Mouse (Mus musculus): ENCODE data around the gene Lzic.
A peak's percentile ranks its signal among the peaks of the same experiment; 100 is the strongest.

Gene Lzic

DNA sequence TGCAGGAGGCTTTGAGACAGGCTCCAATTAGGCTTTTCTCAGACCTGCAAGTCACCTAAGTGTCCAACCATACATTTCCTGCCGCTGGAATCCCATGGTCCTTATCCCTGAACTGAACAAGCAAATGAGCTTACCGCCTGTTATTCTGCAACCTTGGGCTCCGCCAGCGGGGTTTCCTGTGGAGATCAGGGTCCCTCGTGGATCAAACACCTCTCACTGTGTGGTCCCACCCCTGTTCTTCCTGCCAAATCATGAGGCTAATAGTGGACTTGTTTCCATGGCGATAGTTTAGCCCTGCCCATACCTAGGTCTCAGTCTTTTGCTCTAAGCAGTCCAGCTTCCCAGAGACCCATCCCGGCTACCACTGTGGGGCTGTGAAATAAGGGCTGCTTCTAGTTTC is 41.3 kb downstream of the Lzic start:
- no peak for DNase-seq (ENCODE audit: low spot score in 2 of 2)

- no peak for DNase-seq (ENCODE audit: low spot score in 2 of 2)
Measured at GRCm38 (mm10) chr4:149527621-149528354, 42.8 kb downstream of the Lzic start.

DNA sequence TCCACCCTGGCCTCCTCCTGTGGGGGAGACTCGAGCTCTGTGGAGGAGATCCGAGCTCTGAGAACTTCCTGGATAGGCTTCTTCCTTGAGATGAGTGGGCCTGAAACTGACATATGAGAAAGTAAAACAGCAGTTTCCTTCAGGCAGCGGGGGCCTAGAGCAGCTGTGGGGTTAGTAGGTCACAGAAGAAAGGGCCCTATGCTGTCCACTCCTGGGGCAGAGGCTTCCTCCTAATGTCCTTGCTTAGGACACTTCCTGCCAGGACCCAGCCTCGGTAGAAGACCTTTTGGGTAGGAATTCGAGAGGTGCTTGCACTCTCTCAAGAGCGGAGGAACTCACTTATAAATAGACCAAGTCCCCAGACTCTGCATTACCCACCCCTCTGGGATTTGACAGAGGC is 44.7 kb downstream of the Lzic start:
- DNase-seq (ENCODE audit: low spot score in 2 of 2), result no peak

DNA sequence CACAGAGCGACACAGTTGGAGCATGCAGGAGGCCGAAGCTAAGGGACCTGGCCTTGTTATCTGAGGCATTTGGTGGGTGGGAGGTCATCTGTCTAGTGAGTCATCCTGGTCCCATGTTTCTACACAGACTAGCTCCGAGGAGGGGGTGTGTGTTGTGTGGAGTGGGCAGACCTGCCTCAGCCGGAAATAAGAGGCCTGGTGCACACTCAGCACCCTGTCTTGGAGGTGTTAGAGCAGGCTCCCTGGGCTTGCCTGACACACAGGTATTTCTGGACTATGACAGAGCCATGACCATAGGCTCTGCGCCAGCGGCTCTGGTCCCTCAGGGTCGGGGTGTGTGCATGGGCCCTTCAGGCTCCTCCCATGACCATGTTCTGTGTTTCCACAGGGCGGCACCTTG is 54.4 kb downstream of the Lzic start:
- DNase-seq (ENCODE audit: low spot score in 2 of 2), result no peak

DNA sequence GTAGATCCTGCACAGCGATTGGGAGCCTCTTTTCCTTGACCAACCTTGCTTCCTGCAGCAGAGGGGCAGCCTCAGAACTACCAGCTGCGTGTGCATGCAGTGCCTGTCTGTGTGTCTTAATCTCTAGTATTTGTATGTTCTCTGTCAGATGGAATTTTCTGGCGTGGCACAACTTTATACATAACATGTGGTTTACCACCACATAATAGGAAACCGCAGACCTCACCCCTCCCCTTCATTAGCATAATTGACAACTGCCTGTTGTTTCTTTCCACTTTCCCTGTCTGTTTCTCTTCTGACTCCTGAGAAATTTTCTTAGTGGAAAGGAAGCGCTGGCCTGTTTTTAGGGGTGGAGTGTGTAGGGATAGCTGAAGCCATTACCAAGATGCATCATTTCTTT is 56.9 kb downstream of the Lzic start:
- no peak for DNase-seq (ENCODE audit: low spot score in 2 of 2)

DNA sequence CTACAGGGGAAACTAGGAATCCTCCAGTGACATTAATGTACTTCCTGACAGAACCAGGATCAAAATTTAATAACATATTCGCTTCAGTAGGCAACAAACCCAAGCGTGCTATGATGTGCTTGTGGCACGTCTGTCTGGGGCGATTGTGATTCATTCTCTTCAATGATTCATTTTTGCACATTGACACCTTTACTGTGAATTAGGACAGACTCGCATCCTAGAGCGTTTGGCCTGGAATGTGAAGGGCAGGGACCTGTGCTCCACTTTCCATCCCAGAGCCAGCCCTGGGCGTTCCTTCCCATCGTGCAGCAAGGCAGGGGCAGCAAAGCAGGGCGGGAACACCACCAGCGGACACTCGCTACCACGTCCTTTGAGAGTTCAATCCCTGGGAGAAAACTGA is 57.4 kb downstream of the Lzic start:
- DNase-seq (ENCODE audit: low spot score in 2 of 2), result no peak

GRCm38 (mm10) chr4:149542927-149543553 is 58.0 kb downstream of the Lzic start:
- peak; percentile 47 to 74 for DNase-seq (ENCODE audit: low spot score in 2 of 2)

DNA sequence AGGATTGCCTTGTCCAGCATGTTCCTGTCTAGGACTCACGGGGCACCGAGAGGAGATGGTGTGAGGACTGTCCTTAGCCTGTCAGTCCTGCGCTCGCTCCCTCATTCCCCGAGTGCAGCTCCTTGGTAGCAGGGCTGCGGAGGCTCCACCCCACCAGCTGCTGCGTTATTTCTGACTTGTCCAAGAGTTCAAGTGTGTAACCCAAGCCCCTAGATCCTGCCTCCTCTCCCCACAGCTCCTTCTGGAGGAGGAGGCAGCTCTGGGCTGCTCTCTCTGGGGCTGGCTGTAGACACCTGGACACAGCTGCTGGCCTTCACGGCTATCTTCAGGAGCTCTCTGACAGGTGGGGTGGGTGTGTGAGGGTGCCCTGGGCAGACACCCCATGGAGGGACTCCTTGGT is 59.9 kb downstream of the Lzic start:
- DNase-seq (ENCODE audit: low spot score in 2 of 2), result no peak

Measured in spleen, postnatal 14 days (tissue).